Comparison of ENCODE assay signal across 19 mouse cellular contexts in the genomic region with DNA sequence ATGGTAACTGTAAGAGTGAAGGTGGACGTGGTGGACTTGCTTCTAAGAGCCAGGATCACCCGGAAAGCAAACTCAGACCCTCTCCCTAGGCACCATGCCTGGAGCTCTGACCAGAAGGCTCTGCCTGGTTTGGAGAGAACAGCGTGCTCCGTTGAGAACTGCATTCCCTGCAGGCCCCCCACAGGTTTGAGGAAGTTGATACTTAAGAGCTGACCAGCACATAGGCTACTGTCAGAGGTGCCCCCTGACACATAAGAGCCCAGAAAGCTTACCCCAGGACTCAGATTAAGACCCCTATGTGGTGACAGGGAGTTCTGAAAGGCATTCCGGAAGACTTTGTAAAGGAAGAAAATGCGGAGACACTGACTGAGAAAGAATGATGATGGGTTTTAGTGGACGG. TPM values are rescaled to one million over a fixed set of nuclear protein-coding genes. Genes with fewer than 3 reads are reported as not detected.
DNase-seq lines count a peak whose midpoint lies in the region; ATAC-seq and TF ChIP-seq lines count a peak whose summit lies in the region.
"Had no signal": no experiment of that assay in that cellular context is flagged by ENCODE, and none has a peak within 500 bp of the region (broad histone marks: within the 10 kb centered on the region; RNA-seq: fewer than 3 reads in every experiment).

No protein-coding gene starts in this region.

- H3K4me2 ChIP-seq in forebrain, embryonic 13.5 days: no peak overlapping the region
- no peak overlapping the region for H3K4me2 ChIP-seq in kidney, embryonic 15.5 days
- H3K4me2 ChIP-seq in kidney, embryonic 14.5 days (replicated peaks; ENCODE audit: low read depth, low read length): no peak overlapping the region
- H3K4me2 ChIP-seq: forebrain, embryonic 15.5 days; neural tube, embryonic 12.5 days had no signal

- H3K9ac ChIP-seq in forebrain, embryonic 13.5 days: no peak overlapping the region
- no peak overlapping the region for H3K9ac ChIP-seq in kidney, embryonic 15.5 days
- no peak overlapping the region for H3K9ac ChIP-seq in kidney, embryonic 14.5 days (ENCODE audit: low read depth, low read length)
- H3K9ac ChIP-seq: forebrain, embryonic 15.5 days; heart, embryonic 12.5 days; neural tube, embryonic 12.5 days had no signal

- no peak for TF ChIP-seq POLR2A in testis, adult 2 months (IDR thresholded peaks at IDR 0.05; ENCODE audit: control insufficient read depth, low read depth, low read length)

- no peak for TF ChIP-seq CTCF in testis, adult 2 months (IDR thresholded peaks at IDR 0.05; ENCODE audit: control insufficient read depth, insufficient read depth, insufficient replicate concordance, low read depth, low read length)

- 57% methylated on average over 7 of the region's 7 CpGs for WGBS in forebrain, embryonic 10.5 days
- 63% methylated on average over 7 of the region's 7 CpGs for WGBS in forebrain, embryonic 13.5 days
- WGBS in kidney, embryonic 15.5 days: 64% methylated on average over 7 of the region's 7 CpGs
- WGBS in kidney, embryonic 14.5 days: 70% methylated on average over 7 of the region's 7 CpGs

- ATAC-seq in forebrain, embryonic 13.5 days: no peak
- no peak for ATAC-seq in kidney, embryonic 15.5 days (replicated peaks; ENCODE audit: low FRiP score)
- no peak for ATAC-seq in kidney, embryonic 14.5 days (ENCODE audit: low FRiP score, low TSS enrichment)
- ATAC-seq: forebrain, embryonic 15.5 days had no signal

- H3K4me3 ChIP-seq in forebrain, embryonic 10.5 days: no peak overlapping the region
- H3K4me3 ChIP-seq in forebrain, embryonic 13.5 days: no peak overlapping the region
- H3K4me3 ChIP-seq in kidney, embryonic 15.5 days (replicated peaks): no peak overlapping the region
- no peak overlapping the region for H3K4me3 ChIP-seq in kidney, embryonic 14.5 days (ENCODE audit: low read length)
- no peak overlapping the region for H3K4me3 ChIP-seq in testis, adult 2 months (ENCODE audit: control insufficient read depth, low read depth, low read length)
- H3K4me3 ChIP-seq: forebrain, embryonic 15.5 days; heart, embryonic 12.5 days; neural tube, embryonic 12.5 days had no signal

- H3K9me3 ChIP-seq in forebrain, embryonic 10.5 days: no peaks in the 10 kb centered on the region
- no peaks in the 10 kb centered on the region for H3K9me3 ChIP-seq in forebrain, embryonic 13.5 days (replicated peaks)
- H3K9me3 ChIP-seq in kidney, embryonic 15.5 days (replicated peaks): no peaks in the 10 kb centered on the region
- no peaks in the 10 kb centered on the region for H3K9me3 ChIP-seq in kidney, embryonic 14.5 days (ENCODE audit: control insufficient read depth, low read length)
- H3K9me3 ChIP-seq: forebrain, embryonic 15.5 days; heart, embryonic 12.5 days; neural tube, embryonic 12.5 days had no signal

- 0 out of 2 replicates have a peak overlapping the region, but pooled peaks have one; percentile 2 for H3K27ac ChIP-seq in forebrain, embryonic 10.5 days
- H3K27ac ChIP-seq in forebrain, embryonic 13.5 days: no peak overlapping the region
- peak overlapping the region; percentile 61; the same call in 1 of the 2 replicates for H3K27ac ChIP-seq in kidney, embryonic 15.5 days
- H3K27ac ChIP-seq in kidney, embryonic 14.5 days (ENCODE audit: low read depth, low read length): no peak overlapping the region; the same call in 1 of the 2 replicates
- peak overlapping the region; percentile 26; the same call in 1 of the 2 replicates for H3K27ac ChIP-seq in testis, adult 2 months (ENCODE audit: control insufficient read depth, insufficient read depth, low read depth, low read length)
- H3K27ac ChIP-seq: forebrain, embryonic 15.5 days; neural tube, embryonic 12.5 days had no signal

- H3K36me3 ChIP-seq in forebrain, embryonic 10.5 days (replicated peaks): no peaks in the 10 kb centered on the region
- H3K36me3 ChIP-seq in forebrain, embryonic 13.5 days (ENCODE audit: poor library complexity, severe bottlenecking): no peaks in the 10 kb centered on the region
- no peaks in the 10 kb centered on the region for H3K36me3 ChIP-seq in kidney, embryonic 15.5 days
- H3K36me3 ChIP-seq in kidney, embryonic 14.5 days (ENCODE audit: control insufficient read depth, insufficient read depth, low read length): no peaks in the 10 kb centered on the region
- no peaks in the 10 kb centered on the region for H3K36me3 ChIP-seq in testis, adult 2 months (ENCODE audit: control insufficient read depth, insufficient read depth, low read length)
- H3K36me3 ChIP-seq: forebrain, embryonic 15.5 days; heart, embryonic 12.5 days; neural tube, embryonic 12.5 days had no signal

- no peaks in the 10 kb centered on the region for H3K27me3 ChIP-seq in forebrain, embryonic 10.5 days (ENCODE audit: poor library complexity, severe bottlenecking)
- no peaks in the 10 kb centered on the region for H3K27me3 ChIP-seq in forebrain, embryonic 13.5 days
- H3K27me3 ChIP-seq in kidney, embryonic 15.5 days: no peaks in the 10 kb centered on the region
- no peaks in the 10 kb centered on the region for H3K27me3 ChIP-seq in kidney, embryonic 14.5 days (ENCODE audit: control insufficient read depth, insufficient read depth, low read length)
- no peaks in the 10 kb centered on the region for H3K27me3 ChIP-seq in testis, adult 2 months (ENCODE audit: control insufficient read depth, insufficient read depth, low read length)
- H3K27me3 ChIP-seq: forebrain, embryonic 15.5 days; heart, embryonic 12.5 days; neural tube, embryonic 12.5 days had no signal

- no peak for DNase-seq in forebrain, embryonic 10.5 days (ENCODE audit: extremely low spot score, low spot score)
- DNase-seq in testis, postnatal 14 days (ENCODE audit: low spot score): no peak
- DNase-seq in right cerebral cortex, adult 2 months (ENCODE audit: low spot score in 2 of 2): no peak
- DNase-seq in adrenal gland, adult 18-20 months (ENCODE audit: low spot score in 2 of 2): no peak
- DNase-seq: cerebellum, adult 18-20 months; right cerebral cortex, postnatal 4 days; thymus, postnatal 4 days had no signal

- H3K4me1 ChIP-seq in forebrain, embryonic 10.5 days: peaks cover 50% of the 10 kb centered on the region
- H3K4me1 ChIP-seq in forebrain, embryonic 13.5 days: no peaks in the 10 kb centered on the region
- H3K4me1 ChIP-seq in kidney, embryonic 15.5 days: peaks cover 48% of the 10 kb centered on the region
- H3K4me1 ChIP-seq in kidney, embryonic 14.5 days (ENCODE audit: control insufficient read depth, insufficient read depth, low read length): peaks cover 30% of the 10 kb centered on the region
- no peaks in the 10 kb centered on the region for H3K4me1 ChIP-seq in testis, adult 2 months (ENCODE audit: control insufficient read depth, insufficient read depth, low read length)
- H3K4me1 ChIP-seq: forebrain, embryonic 15.5 days had no signal

RNA-seq across cellular contexts. Expression of gene Itga3, which starts 11.7 kb away (rescaled TPM):
- polyA plus RNA-seq in forebrain, embryonic 10.5 days (2016; fragmentation: Nextera tagmentation; extraction: Ambion mirVana): 5.5 and 6.5 TPM in 2 replicates
- 2.4 and 3.9 TPM in 2 replicates for polyA plus RNA-seq in forebrain, embryonic 13.5 days (2015; fragmentation: Nextera tagmentation; extraction: Ambion mirVana)
- polyA plus RNA-seq in kidney, embryonic 15.5 days (2015; fragmentation: Nextera tagmentation; extraction: Ambion mirVana): 21.0 and 22.9 TPM in 2 replicates
- polyA plus RNA-seq in kidney, embryonic 14.5 days (2014; fragmentation: Nextera tagmentation; extraction: Ambion mirVana): 13.9 and 20.9 TPM in 2 replicates
- 1.5 and 2.2 TPM in 2 replicates for polyA plus RNA-seq in testis, adult 2 months (2012; rRNA removed)
- total RNA-seq in adrenal gland, adult 18-20 months (2021): 10 to 100 TPM; 33.9 to 44.6 TPM

RNA-seq across cellular contexts. Expression of gene Dlx3, which starts 31.6 kb away (rescaled TPM):
- 3.5 and 3.6 TPM in 2 replicates for polyA plus RNA-seq in forebrain, embryonic 10.5 days (2016; fragmentation: Nextera tagmentation; extraction: Ambion mirVana)
- 0.19 TPM in 1 of 2 replicates, not detected in the other for polyA plus RNA-seq in forebrain, embryonic 13.5 days (2015; fragmentation: Nextera tagmentation; extraction: Ambion mirVana)
- polyA plus RNA-seq in kidney, embryonic 15.5 days (2015; fragmentation: Nextera tagmentation; extraction: Ambion mirVana): 0.78 and 2.5 TPM in 2 replicates
- 0.71 and 1.2 TPM in 2 replicates for polyA plus RNA-seq in kidney, embryonic 14.5 days (2014; fragmentation: Nextera tagmentation; extraction: Ambion mirVana)
- polyA plus RNA-seq in testis, adult 2 months (2012; rRNA removed): 0.04 TPM in 2 replicates
- not detected for total RNA-seq in adrenal gland, adult 18-20 months (2021)
- total RNA-seq: gastrocnemius, adult 8-10 months; hematopoietic stem cell, adult 5-6 weeks; megakaryocyte-erythroid progenitor cell, adult 5-6 weeks had no signal
- polyA plus RNA-seq: forebrain, embryonic 15.5 days; liver, embryonic 16.5 days; midbrain, postnatal 0 days had no signal

RNA-seq across cellular contexts. Expression of gene Pdk2, which starts 47.1 kb away (rescaled TPM):
- 12.1 and 12.5 TPM in 2 replicates for polyA plus RNA-seq in forebrain, embryonic 10.5 days (2016; fragmentation: Nextera tagmentation; extraction: Ambion mirVana)
- polyA plus RNA-seq in forebrain, embryonic 13.5 days (2015; fragmentation: Nextera tagmentation; extraction: Ambion mirVana): 19.7 and 20.2 TPM in 2 replicates
- polyA plus RNA-seq in kidney, embryonic 15.5 days (2015; fragmentation: Nextera tagmentation; extraction: Ambion mirVana): 49.4 and 56.2 TPM in 2 replicates
- polyA plus RNA-seq in kidney, embryonic 14.5 days (2014; fragmentation: Nextera tagmentation; extraction: Ambion mirVana): 30.0 and 46.5 TPM in 2 replicates
- polyA plus RNA-seq in testis, adult 2 months (2012; rRNA removed): 220 and 229 TPM in 2 replicates
- total RNA-seq in adrenal gland, adult 18-20 months (2021): 100 to 1,000 TPM in 1 of 2 experiments, 10 to 100 TPM in 1; 84.1 to 111 TPM

RNA-seq across cellular contexts. Expression of gene Dlx4, which starts 57.8 kb away (rescaled TPM):
- 0.21 and 0.26 TPM in 2 replicates for polyA plus RNA-seq in forebrain, embryonic 10.5 days (2016; fragmentation: Nextera tagmentation; extraction: Ambion mirVana)
- not detected in 2 replicates for polyA plus RNA-seq in forebrain, embryonic 13.5 days (2015; fragmentation: Nextera tagmentation; extraction: Ambion mirVana)
- polyA plus RNA-seq in kidney, embryonic 15.5 days (2015; fragmentation: Nextera tagmentation; extraction: Ambion mirVana): not detected in 2 replicates
- polyA plus RNA-seq in kidney, embryonic 14.5 days (2014; fragmentation: Nextera tagmentation; extraction: Ambion mirVana): not detected in 2 replicates
- 1.4 and 2.1 TPM in 2 replicates for polyA plus RNA-seq in testis, adult 2 months (2012; rRNA removed)
- total RNA-seq in adrenal gland, adult 18-20 months (2021): not detected
- total RNA-seq: gastrocnemius, adult 8-10 months; hematopoietic stem cell, adult 5-6 weeks; megakaryocyte-erythroid progenitor cell, adult 5-6 weeks had no signal
- polyA plus RNA-seq: forebrain, embryonic 15.5 days had no signal

Comparison
In these comparisons a context has a peak if more than half of its experiments do, and no peak if none do; other contexts are left out.
1. H3K27ac ChIP-seq: peak in forebrain, embryonic 10.5 days (single experiment), kidney, embryonic 15.5 days (single experiment) and testis, adult 2 months (single experiment); none in forebrain, embryonic 13.5 days (single experiment) and kidney, embryonic 14.5 days (single experiment).